Mouse (Mus musculus) kidney, adult 18-20 months (tissue): ENCODE measurements at regions not wholly inside any gene's neighbourhood (a gene's known extent, or its start where the extent isn't known, plus 50 kb on each side); places are given as distances from the start of the nearest gene placed in this dataset.

ENCODE experiments used
- DNase-seq: peaks from one replicate; pipeline ENCODE4 v3.0.0; 2021

GRCm38 (mm10) chr1:13424524-13424923 lies 2010.6 kb downstream of the A830018L16Rik start:
- no peak for DNase-seq

- no peak for DNase-seq
Observed at GRCm38 (mm10) chr1:13425601-13426327, 2011.9 kb downstream of the A830018L16Rik start.

- DNase-seq, result peak; percentile 64
Observed at GRCm38 (mm10) chr1:13426328-13427067, 2012.6 kb downstream of the A830018L16Rik start.

- DNase-seq, result no peak
Observed at GRCm38 (mm10) chr1:13427068-13427434, 2013.1 kb downstream of the A830018L16Rik start.

GRCm38 (mm10) chr1:13427501-13428207 lies 2013.7 kb downstream of the A830018L16Rik start:
- no peak for DNase-seq

GRCm38 (mm10) chr1:13437747-13438394 lies 2024.0 kb downstream of the A830018L16Rik start:
- no peak for DNase-seq

GRCm38 (mm10) chr1:13442366-13442765 lies 2028.5 kb downstream of the A830018L16Rik start:
- DNase-seq, result no peak

GRCm38 (mm10) chr1:13454534-13454933 lies 2040.6 kb downstream of the A830018L16Rik start:
- DNase-seq, result no peak

- no peak for DNase-seq
Observed at GRCm38 (mm10) chr1:13455572-13455971, 2041.7 kb downstream of the A830018L16Rik start.

GRCm38 (mm10) chr1:13464311-13464710 lies 2050.4 kb downstream of the A830018L16Rik start:
- no peak for DNase-seq

- DNase-seq, result no peak
Observed at GRCm38 (mm10) chr1:13467174-13467573, 2053.3 kb downstream of the A830018L16Rik start.

- DNase-seq, result no peak
Observed at GRCm38 (mm10) chr1:13467886-13468630, 2054.2 kb downstream of the A830018L16Rik start.

GRCm38 (mm10) chr1:13494727-13495404 lies 2081.0 kb downstream of the A830018L16Rik start:
- DNase-seq, result peak; percentile 27

GRCm38 (mm10) chr1:13496386-13496785 lies 2082.5 kb downstream of the A830018L16Rik start:
- DNase-seq, result no peak

- peak; percentile 54 for DNase-seq
Observed at GRCm38 (mm10) chr1:13500456-13500855, 2086.6 kb downstream of the A830018L16Rik start.

- DNase-seq, result no peak
Observed at GRCm38 (mm10) chr1:13501938-13502337, 2088.0 kb downstream of the A830018L16Rik start.

- no peak for DNase-seq
Observed at GRCm38 (mm10) chr1:13513761-13514160, 2099.9 kb downstream of the A830018L16Rik start.
